Comparison of ENCODE assay signal across 8 mouse cellular contexts in genomic region chr10:80751188-80751832, GRCm38 (mm10). TPM values are rescaled to one million over a fixed set of nuclear protein-coding genes. Genes with fewer than 3 reads are reported as not detected.
DNase-seq lines count a peak whose midpoint lies in the region; ATAC-seq and TF ChIP-seq lines count a peak whose summit lies in the region.

No protein-coding gene starts in this region.

- H3K4me3 ChIP-seq in forebrain, embryonic 13.5 days, result peak overlapping the region; percentile 12; the same call in 1 of the 2 replicates
- H3K4me3 ChIP-seq in heart, postnatal 0 days (ENCODE audit: low read depth, low read length), result peak overlapping the region; percentile 37
- H3K4me3 ChIP-seq in lung, postnatal 0 days (ENCODE audit: low read depth, low read length), result peak overlapping the region; percentile 14

- H3K4me2 ChIP-seq in forebrain, embryonic 13.5 days, result peak overlapping the region; percentile 38
- H3K4me2 ChIP-seq in heart, postnatal 0 days (ENCODE audit: low read depth, low read length), result peak overlapping the region; percentile 60
- peak overlapping the region; percentile 53 for H3K4me2 ChIP-seq in lung, postnatal 0 days (replicated peaks; ENCODE audit: low read depth, low read length)

- WGBS in forebrain, embryonic 13.5 days, result 17% methylated on average over 16 of the region's 16 CpGs
- under 1% methylated on average over 16 of the region's 16 CpGs for WGBS in heart, postnatal 0 days
- 2% methylated on average over 16 of the region's 16 CpGs for WGBS in lung, postnatal 0 days

- peak overlapping the region; percentile 3; the same call in 1 of the 2 replicates for H3K9ac ChIP-seq in forebrain, embryonic 13.5 days
- peak overlapping the region; percentile 49 for H3K9ac ChIP-seq in heart, postnatal 0 days (replicated peaks; ENCODE audit: low read depth, low read length)
- no peak overlapping the region; the same call in 1 of the 2 replicates for H3K9ac ChIP-seq in lung, postnatal 0 days (replicated peaks; ENCODE audit: low read depth)

- 0 out of 2 replicates have a peak, but pooled peaks cover 2% of the 10 kb centered on the region for H3K27me3 ChIP-seq in forebrain, embryonic 13.5 days
- no peaks in the 10 kb centered on the region for H3K27me3 ChIP-seq in heart, postnatal 0 days (ENCODE audit: control insufficient read depth, insufficient read depth, low read length)
- H3K27me3 ChIP-seq in lung, postnatal 0 days (replicated peaks; ENCODE audit: insufficient read depth, low read length), result no peaks in the 10 kb centered on the region

- no peaks in the 10 kb centered on the region for H3K36me3 ChIP-seq in forebrain, embryonic 13.5 days (ENCODE audit: poor library complexity, severe bottlenecking)
- H3K36me3 ChIP-seq in heart, postnatal 0 days (replicated peaks; ENCODE audit: control insufficient read depth, insufficient read depth, low read length), result no peaks in the 10 kb centered on the region
- H3K36me3 ChIP-seq in lung, postnatal 0 days (ENCODE audit: insufficient read depth, low read length), result no peaks in the 10 kb centered on the region

- H3K27ac ChIP-seq in forebrain, embryonic 13.5 days, result no peak overlapping the region
- H3K27ac ChIP-seq in heart, postnatal 0 days (ENCODE audit: low read depth), result peak overlapping the region; percentile 97
- H3K27ac ChIP-seq in lung, postnatal 0 days (ENCODE audit: low read length), result peak overlapping the region; percentile 88

- ATAC-seq in forebrain, embryonic 13.5 days, result no peak
- ATAC-seq in heart, postnatal 0 days (ENCODE audit: insufficient read depth, low read depth), result peak; percentile 77
- ATAC-seq in lung, postnatal 0 days, result peak; percentile 81

- peaks cover 23% of the 10 kb centered on the region for H3K4me1 ChIP-seq in forebrain, embryonic 13.5 days
- H3K4me1 ChIP-seq in heart, postnatal 0 days (ENCODE audit: control insufficient read depth, insufficient read depth), result peaks cover 18% of the 10 kb centered on the region
- H3K4me1 ChIP-seq in lung, postnatal 0 days (ENCODE audit: insufficient read depth, low read depth, low read length), result peaks cover 16% of the 10 kb centered on the region

- peak; percentile 96 for TF ChIP-seq EP300 in heart, postnatal 0 days (IDR thresholded peaks at IDR 0.05; ENCODE audit: low read depth)
- TF ChIP-seq EP300 in lung, postnatal 0 days (IDR thresholded peaks at IDR 0.05), result peak; percentile 96

- DNase-seq in cerebellum, adult 18-20 months, result peak; percentile 62 to 69
- DNase-seq in cerebellum, postnatal 4 days (ENCODE audit: low spot score in 2 of 2), result no peak
- DNase-seq in adrenal gland, postnatal 10 days, result peak; percentile 74
- peak; percentile 97 for DNase-seq in heart, postnatal 0 days (ENCODE audit: low spot score)
- peak; percentile 70 for DNase-seq in kidney, postnatal 14 days
- DNase-seq in lung, postnatal 0 days (ENCODE audit: low spot score), result peak; percentile 98
- DNase-seq in right cerebral cortex, adult 2 months (ENCODE audit: low spot score in 2 of 2), result peak; percentile 77 to 83

- peak; percentile 54 for TF ChIP-seq CTCF in heart, postnatal 0 days (IDR thresholded peaks at IDR 0.05; ENCODE audit: low read depth)
- TF ChIP-seq CTCF in lung, postnatal 0 days (IDR thresholded peaks at IDR 0.05), result peak; percentile 67

- no peaks in the 10 kb centered on the region for H3K9me3 ChIP-seq in forebrain, embryonic 13.5 days (replicated peaks)
- H3K9me3 ChIP-seq in heart, postnatal 0 days (replicated peaks; ENCODE audit: control insufficient read depth, low read length), result no peaks in the 10 kb centered on the region
- no peaks in the 10 kb centered on the region for H3K9me3 ChIP-seq in lung, postnatal 0 days (ENCODE audit: low read length)

RNA-seq across cellular contexts. Expression of gene Dot1l, which starts 3.7 kb away (rescaled TPM):
- 10 to 100 TPM; 64.5 to 80.9 TPM for total RNA-seq in adrenal gland, postnatal 10 days (2021)
- polyA plus RNA-seq in forebrain, embryonic 13.5 days (2015; fragmentation: Nextera tagmentation; extraction: Ambion mirVana), result 19.9 and 21.1 TPM in 2 replicates
- 19.4 and 32.8 TPM in 2 replicates for total RNA-seq in heart, postnatal 0 days (2014; rRNA removed; ENCODE audit: low replicate concordance)
- 13.1 and 14.0 TPM in 2 replicates for polyA plus RNA-seq in heart, postnatal 0 days (2015; fragmentation: Nextera tagmentation; extraction: Ambion mirVana)
- 7.4 and 9.6 TPM in 2 replicates for polyA plus RNA-seq in lung, postnatal 0 days (2015; fragmentation: Nextera tagmentation; extraction: Ambion mirVana)

RNA-seq across cellular contexts. Expression of gene Ap3d1, which starts 9.2 kb away (rescaled TPM):
- 10 to 100 TPM; 64.7 to 82.6 TPM for total RNA-seq in adrenal gland, postnatal 10 days (2021)
- 80.2 and 82.9 TPM in 2 replicates for polyA plus RNA-seq in forebrain, embryonic 13.5 days (2015; fragmentation: Nextera tagmentation; extraction: Ambion mirVana)
- 72.7 and 77.9 TPM in 2 replicates for total RNA-seq in heart, postnatal 0 days (2014; rRNA removed; ENCODE audit: low replicate concordance)
- polyA plus RNA-seq in heart, postnatal 0 days (2015; fragmentation: Nextera tagmentation; extraction: Ambion mirVana), result 31.6 and 34.3 TPM in 2 replicates
- polyA plus RNA-seq in lung, postnatal 0 days (2015; fragmentation: Nextera tagmentation; extraction: Ambion mirVana), result 49.3 and 58.2 TPM in 2 replicates

RNA-seq across cellular contexts. Expression of gene Sf3a2, which starts 46.7 kb away (rescaled TPM):
- 10 to 100 TPM; 45.2 to 50.5 TPM for total RNA-seq in adrenal gland, postnatal 10 days (2021)
- 63.5 and 67.3 TPM in 2 replicates for polyA plus RNA-seq in forebrain, embryonic 13.5 days (2015; fragmentation: Nextera tagmentation; extraction: Ambion mirVana)
- total RNA-seq in heart, postnatal 0 days (2014; rRNA removed; ENCODE audit: low replicate concordance), result 8.8 and 12.7 TPM in 2 replicates
- 25.2 and 26.0 TPM in 2 replicates for polyA plus RNA-seq in heart, postnatal 0 days (2015; fragmentation: Nextera tagmentation; extraction: Ambion mirVana)
- polyA plus RNA-seq in lung, postnatal 0 days (2015; fragmentation: Nextera tagmentation; extraction: Ambion mirVana), result 27.0 and 29.4 TPM in 2 replicates

RNA-seq across cellular contexts. Expression of gene Plekhj1, which starts 47.1 kb away (rescaled TPM):
- total RNA-seq in adrenal gland, postnatal 10 days (2021), result 10 to 100 TPM; 50.0 to 63.2 TPM
- polyA plus RNA-seq in forebrain, embryonic 13.5 days (2015; fragmentation: Nextera tagmentation; extraction: Ambion mirVana), result 141 and 151 TPM in 2 replicates
- total RNA-seq in heart, postnatal 0 days (2014; rRNA removed; ENCODE audit: low replicate concordance), result 29.3 and 50.6 TPM in 2 replicates
- polyA plus RNA-seq in heart, postnatal 0 days (2015; fragmentation: Nextera tagmentation; extraction: Ambion mirVana), result 41.8 and 44.4 TPM in 2 replicates
- polyA plus RNA-seq in lung, postnatal 0 days (2015; fragmentation: Nextera tagmentation; extraction: Ambion mirVana), result 59.9 and 69.1 TPM in 2 replicates

RNA-seq across cellular contexts. Expression of gene Izumo4, which starts 49.3 kb away (rescaled TPM):
- 10 to 100 TPM in 1 of 2 experiments, 1 to 10 TPM in 1; 6.9 to 13.1 TPM for total RNA-seq in adrenal gland, postnatal 10 days (2021)
- polyA plus RNA-seq in forebrain, embryonic 13.5 days (2015; fragmentation: Nextera tagmentation; extraction: Ambion mirVana), result 24.5 and 26.3 TPM in 2 replicates
- total RNA-seq in heart, postnatal 0 days (2014; rRNA removed; ENCODE audit: low replicate concordance), result 6.6 and 6.9 TPM in 2 replicates
- polyA plus RNA-seq in heart, postnatal 0 days (2015; fragmentation: Nextera tagmentation; extraction: Ambion mirVana), result 3.6 and 7.3 TPM in 2 replicates
- polyA plus RNA-seq in lung, postnatal 0 days (2015; fragmentation: Nextera tagmentation; extraction: Ambion mirVana), result 28.7 and 28.8 TPM in 2 replicates

Comparison
In these comparisons a context has a peak if more than half of its experiments do, and no peak if none do; other contexts are left out.
1. DNase-seq: peak in cerebellum, adult 18-20 months (2 of 2), adrenal gland, postnatal 10 days (single experiment), heart, postnatal 0 days (single experiment), kidney, postnatal 14 days (single experiment), lung, postnatal 0 days (single experiment) and right cerebral cortex, adult 2 months (2 of 2); none in cerebellum, postnatal 4 days (0 of 2).
2. Peak in every context shown above with its lines, with median percentiles within 50 percentile points of each other: H3K4me2 ChIP-seq and H3K4me3 ChIP-seq.